Mouse (Mus musculus): ENCODE measurements around the gene Car3. TPM values are rescaled to one million over a fixed set of nuclear protein-coding genes. Genes with fewer than 3 reads are reported as not detected.

The Car3 gene
- total and polyA plus RNA-seq, 3 experiments: 1.7 to 4.9 TPM; not detected in 1

GRCm38 (mm10) chr3:14893700-14894099, 30.4 kb downstream of the Car3 start:
- TF ChIP-seq SIN3A (IDR thresholded peaks at IDR 0.05; ENCODE audit: low read length) (0 out of 2 replicates have a peak, but pooled peaks have one; percentile 10), GATA1 (IDR thresholded peaks at IDR 0.05; ENCODE audit: low read depth, low read length) (peak; percentile 21; the same call in 1 of the 2 replicates), ZMIZ1 (IDR thresholded peaks at IDR 0.05; ENCODE audit: low read depth, low read length) (no peak), ZNF384 (IDR thresholded peaks at IDR 0.05; ENCODE audit: low read depth, low read length) (0 out of 2 replicates have a peak, but pooled peaks have one; percentile 38), EP300 (IDR thresholded peaks at IDR 0.05; ENCODE audit: low read depth in 1 of 2, low read length in 2 of 2) (0 out of 4 replicates have a peak, but pooled peaks of 1 of the 2 experiments have one; percentile 6)
- peaks cover 29 to 38% of the 10 kb centered on the region in 2 experiments for H3K36me3 ChIP-seq (ENCODE audit: control insufficient read depth in 1 of 2, insufficient read depth in 2 of 2, low read length in 2 of 2)

GRCm38 (mm10) chr3:14895333-14895732, 32.0 kb downstream of the Car3 start:
- DNase-seq (ENCODE audit: low read depth, low spot score): no peak
- Histone ChIP-seq H3K4me3 (ENCODE audit: control insufficient read depth in 1 of 2, insufficient read depth in 1 of 2, low read depth in 2 of 2, low read length in 2 of 2) (no peak overlapping the region), H3K9ac (ENCODE audit: control insufficient read depth, low read depth, low read length, poor library complexity, severe bottlenecking) (no peak overlapping the region), H3K4me1 (ENCODE audit: control insufficient read depth in 1 of 2, insufficient read depth in 2 of 2, low read length in 2 of 2) (peaks cover 2 to 10% of the 10 kb centered on the region in 2 experiments; a peak in 3 of 4 replicates), H3K36me3 (ENCODE audit: control insufficient read depth in 1 of 2, insufficient read depth in 2 of 2, low read length in 2 of 2) (peaks cover 24 to 40% of the 10 kb centered on the region in 2 experiments), H3K27ac (ENCODE audit: control insufficient read depth, low read depth, low read length) (no peak overlapping the region), H3K27me3 (ENCODE audit: control insufficient read depth in 1 of 2, insufficient read depth in 2 of 2, low read length in 2 of 2) (no peaks in the 10 kb centered on the region), H3K79me2 (ENCODE audit: control insufficient read depth, insufficient read depth, low read length, poor library complexity) (peaks cover 13% of the 10 kb centered on the region), H3K9me3 (replicated peaks; ENCODE audit: insufficient read depth, low read length) (no peaks in the 10 kb centered on the region)
- TF ChIP-seq E2F4 (IDR thresholded peaks at IDR 0.05; ENCODE audit: borderline replicate concordance, low read depth, low read length) (no peak), ELF1 (IDR thresholded peaks at IDR 0.05; ENCODE audit: low read depth, low read length) (no peak), ZNF384 (IDR thresholded peaks at IDR 0.05; ENCODE audit: low read depth, low read length) (no peak), TBP (IDR thresholded peaks at IDR 0.05; ENCODE audit: low read depth, low read length) (no peak), TAL1 (IDR thresholded peaks at IDR 0.05; ENCODE audit: low read length) (no peak), JUND (IDR thresholded peaks at IDR 0.05; ENCODE audit: low read depth, low read length) (no peak), RCOR1 (IDR thresholded peaks at IDR 0.05; ENCODE audit: low read depth, low read length) (no peak), MYC (IDR thresholded peaks at IDR 0.05; ENCODE audit: low read depth, low read length) (no peak), ZMIZ1 (IDR thresholded peaks at IDR 0.05; ENCODE audit: low read depth, low read length) (no peak), SIN3A (IDR thresholded peaks at IDR 0.05; ENCODE audit: low read length) (no peak), CHD2 (IDR thresholded peaks at IDR 0.05; ENCODE audit: low read length) (no peak), GABPA (IDR thresholded peaks at IDR 0.05; ENCODE audit: low read depth, low read length) (no peak), ETS1 (IDR thresholded peaks at IDR 0.05; ENCODE audit: low read depth, low read length) (no peak), MAX (IDR thresholded peaks at IDR 0.05; ENCODE audit: low read length) (no peak), HCFC1 (IDR thresholded peaks at IDR 0.05; ENCODE audit: low read depth, low read length) (no peak), POLR2A (IDR thresholded peaks at IDR 0.05; ENCODE audit: control insufficient read depth in 1 of 2, insufficient read depth in 1 of 2, low read depth in 1 of 2, low read length in 2 of 2, poor library complexity in 1 of 2) (no peak)

More at GRCm38 (mm10) chr3:14893700-14894099, 30.4 kb downstream of the Car3 start:
- Histone ChIP-seq H3K4me3 (ENCODE audit: control insufficient read depth in 1 of 2, insufficient read depth in 1 of 2, low read depth in 2 of 2, low read length in 2 of 2) (peak overlapping the region in 1 of 2 experiments; percentile 12; a peak in 1 of 4 replicates), H3K4me1 (ENCODE audit: control insufficient read depth in 1 of 2, insufficient read depth in 2 of 2, low read length in 2 of 2) (peaks cover 15% of the 10 kb centered on the region in 2 experiments; a peak in 3 of 4 replicates), H3K9ac (ENCODE audit: control insufficient read depth, low read depth, low read length, poor library complexity, severe bottlenecking) (peak overlapping the region; percentile 32; the same call in 1 of the 2 replicates), H3K27ac (ENCODE audit: control insufficient read depth, low read depth, low read length) (0 out of 2 replicates have a peak overlapping the region, but pooled peaks have one; percentile 36), H3K79me2 (ENCODE audit: control insufficient read depth, insufficient read depth, low read length, poor library complexity) (peaks cover 25% of the 10 kb centered on the region), H3K27me3 (ENCODE audit: control insufficient read depth in 1 of 2, insufficient read depth in 2 of 2, low read length in 2 of 2) (no peaks in the 10 kb centered on the region), H3K9me3 (replicated peaks; ENCODE audit: insufficient read depth, low read length) (no peaks in the 10 kb centered on the region)
- DNase-seq (ENCODE audit: low read depth, low spot score): peak; percentile 65

All from MEL (cell line).